Mouse (Mus musculus) bone marrow, adult 2 months (tissue): ENCODE data around the gene Zfp11. TPM values are rescaled to one million over a fixed set of nuclear protein-coding genes. Genes with fewer than 3 reads are reported as not detected.
A peak's percentile ranks its signal among the peaks of the same experiment; 100 is the strongest.
"Not testable (repeated sequence)": the region's sequence is repeated elsewhere in the genome, so short reads cannot be mapped to it uniquely, and the experiment has no call there.

ENCODE experiments used
- H3K27ac ChIP-seq: fragments of 200-500 bp; 2 replicates; pipeline ENCODE4 v1.5.1; 2012; ENCODE audit warnings: low read depth, mild to moderate bottlenecking, control low read depth, inconsistent platforms, low read length; ENCODE audit not compliant: control insufficient read depth, poor library complexity, insufficient read depth
- H3K4me1 ChIP-seq: fragments of 200-500 bp; 2 replicates; pipeline ENCODE4 v1.6.1; 2011; ENCODE audit warnings: low read length; ENCODE audit not compliant: control insufficient read depth, insufficient read depth
- H3K4me3 ChIP-seq: fragments of 200-500 bp; replicated peaks from 2 replicates; pipeline ENCODE3; 2011; ENCODE audit warnings: mild to moderate bottlenecking, low read depth, low read length, control low read depth; ENCODE audit not compliant: control insufficient read depth
- CTCF ChIP-seq: fragments of 200-500 bp; IDR thresholded peaks from 2 replicates; pipeline ENCODE4 v1.5.1; 2011; ENCODE audit warnings: low read length, control low read depth; ENCODE audit not compliant: control insufficient read depth, insufficient read depth
- POLR2A ChIP-seq: fragments of 200-500 bp; IDR thresholded peaks from 2 replicates; pipeline ENCODE4 v1.6.1; 2011; ENCODE audit warnings: low read depth, mild to moderate bottlenecking, control low read depth, low read length, borderline replicate concordance; ENCODE audit not compliant: control insufficient read depth
- WGBS: fragments of 180-500 bp; shearing (Covaris S2); methylation state at CpG from one replicate; pipeline ENCODE4 v1.1.7; 2018; 5-methylcytosine and 5-hydroxymethylcytosine counted together
- polyA plus RNA-seq: library from polyadenylated mRNA; stranded (reverse); fragments of >200 nt; gene quantifications from 2 replicates; pipeline ENCODE4 v1.2.4, GENCODE M21; 2011; ENCODE audit warnings: low replicate concordance; ENCODE audit not compliant: missing spikeins, insufficient read depth, insufficient read length

Zfp11 gene
- 1.5 TPM in 1 of 2 replicates, not detected in the other for polyA plus RNA-seq

GRCm38 (mm10) chr5:129670036-129670458, at the start of gene Zfp11:
TSS of gene Zfp11 (minus strand) at chr5:129670099.
- WGBS, result 2% methylated on average over 23 of the region's 23 CpGs
- H3K4me3 ChIP-seq, result peak within 1 kb of the TSS; percentile 89
- H3K4me1 ChIP-seq, result no peaks in the 10 kb centered on the region; the same call in 1 of the 2 replicates
- TF ChIP-seq CTCF, result no peak
- peak; percentile 41; the same call in 1 of the 2 replicates for TF ChIP-seq POLR2A
- H3K27ac ChIP-seq, result peak within 1 kb of the TSS; percentile 11; the same call in 1 of the 2 replicates

- Histone ChIP-seq H3K4me3 (no peak overlapping the region), H3K4me1 (no peaks in the 10 kb centered on the region; the same call in 1 of the 2 replicates), H3K27ac (no peak overlapping the region)
- no peak for TF ChIP-seq CTCF
- no peak for TF ChIP-seq POLR2A
- 79% methylated on average over 9 of the region's 9 CpGs for WGBS
These were observed 47.1 kb upstream of the Zfp11 start for GRCm38 (mm10) chr5:129717016-129717415.

- WGBS, result under 1% methylated on average over 33 of the region's 33 CpGs
- peak within 1 kb of the TSS; percentile 76 for H3K27ac ChIP-seq
- TF ChIP-seq POLR2A (peak; percentile 92), CTCF (peak; percentile 14; the same call in 1 of the 2 replicates)
These were observed 45.5 kb upstream of the Zfp11 start, which contains the start of gene Mrps17 for GRCm38 (mm10) chr5:129715326-129715861. TSS of gene Mrps17 (plus strand) at chr5:129715497.

GRCm38 (mm10) chr5:129708412-129708811, 38.5 kb upstream of the Zfp11 start, which contains the start of gene Sept14:
TSS of gene Sept14 (minus strand) at chr5:129708512.
- no peak for TF ChIP-seq POLR2A
- TF ChIP-seq CTCF, result no peak
- Histone ChIP-seq H3K27ac (no peak within 1 kb of the TSS), H3K4me3 (no peak within 1 kb of the TSS), H3K4me1 (no peaks in the 10 kb centered on the region; the same call in 1 of the 2 replicates)
- 60% methylated on average over 2 of the region's 2 CpGs for WGBS

More at GRCm38 (mm10) chr5:129715326-129715861, 45.5 kb upstream of the Zfp11 start, which contains the start of gene Mrps17:
- Histone ChIP-seq H3K4me3 (peak within 1 kb of the TSS; percentile 98), H3K4me1 (no peaks in the 10 kb centered on the region; the same call in 1 of the 2 replicates)

GRCm38 (mm10) chr5:129703368-129703767, 33.5 kb upstream of the Zfp11 start:
- Histone ChIP-seq H3K4me3 (no peak overlapping the region), H3K4me1 (peaks cover 2% of the 10 kb centered on the region), H3K27ac (no peak overlapping the region)
- TF ChIP-seq CTCF (no peak), POLR2A (no peak)

GRCm38 (mm10) chr5:129701706-129702105, 31.8 kb upstream of the Zfp11 start:
- no peak for TF ChIP-seq POLR2A
- TF ChIP-seq CTCF, result no peak
- Histone ChIP-seq H3K4me1 (peaks cover 2% of the 10 kb centered on the region), H3K4me3 (no peak overlapping the region), H3K27ac (no peak overlapping the region)
- WGBS, result 68% methylated on average over 1 of the region's 1 CpGs

GRCm38 (mm10) chr5:129700506-129700905, 30.6 kb upstream of the Zfp11 start:
- no peak overlapping the region for H3K4me3 ChIP-seq
- TF ChIP-seq CTCF (no peak), POLR2A (no peak)
- 37% methylated on average over 2 of the region's 2 CpGs for WGBS
- no peak overlapping the region for H3K27ac ChIP-seq
- peaks cover 2% of the 10 kb centered on the region for H3K4me1 ChIP-seq

GRCm38 (mm10) chr5:129690528-129690927, 20.6 kb upstream of the Zfp11 start:
- H3K4me3 ChIP-seq, result no peak overlapping the region
- TF ChIP-seq POLR2A, result no peak
- H3K27ac ChIP-seq, result no peak overlapping the region
- 71% methylated on average over 3 of the region's 3 CpGs for WGBS
- H3K4me1 ChIP-seq, result no peaks in the 10 kb centered on the region

- WGBS, result 74% methylated on average over 7 of the region's 7 CpGs
- no peak overlapping the region for H3K4me3 ChIP-seq
- no peak overlapping the region for H3K27ac ChIP-seq
- TF ChIP-seq POLR2A (no peak), CTCF (no peak)
- no peaks in the 10 kb centered on the region for H3K4me1 ChIP-seq
These were observed 17.7 kb upstream of the Zfp11 start for GRCm38 (mm10) chr5:129687621-129688020.

- H3K4me3 ChIP-seq, H3K4me1 ChIP-seq, H3K27ac ChIP-seq: not testable (repeated sequence)
- WGBS, result 78% methylated on average over 5 of the region's 5 CpGs
These were observed 15.2 kb upstream of the Zfp11 start for GRCm38 (mm10) chr5:129685141-129685540.
